Mouse (Mus musculus) thymus, postnatal 4 days (tissue): Measurements from ENCODE around the gene Ptprcap.

Experiments used
- DNase-seq: peaks from one replicate; pipeline ENCODE4 v3.0.0; 2021

Gene Ptprcap

GRCm38 (mm10) chr19:4169810-4170209 is 16.4 kb downstream of the Ptprcap start:
- DNase-seq: no peak

GRCm38 (mm10) chr19:4170723-4171392 is 17.5 kb downstream of the Ptprcap start:
- no peak for DNase-seq

- no peak for DNase-seq
Observed at GRCm38 (mm10) chr19:4171393-4172290, 18.2 kb downstream of the Ptprcap start.

- no peak for DNase-seq
Observed at GRCm38 (mm10) chr19:4172925-4173324, 19.5 kb downstream of the Ptprcap start.

- no peak for DNase-seq
Observed at GRCm38 (mm10) chr19:4175368-4175947, 22.1 kb downstream of the Ptprcap start, which contains the start of gene Carns1. Carns1 (minus strand) TSS chr19:4175479.

GRCm38 (mm10) chr19:4180411-4180810 is 27.0 kb downstream of the Ptprcap start:
- no peak for DNase-seq

GRCm38 (mm10) chr19:4181892-4182291 is 28.5 kb downstream of the Ptprcap start:
- peak; percentile 63 for DNase-seq

GRCm38 (mm10) chr19:4183689-4184088 is 30.3 kb downstream of the Ptprcap start:
- no peak for DNase-seq

GRCm38 (mm10) chr19:4184976-4185975 is 31.9 kb downstream of the Ptprcap start:
- DNase-seq: peak; percentile 87

- DNase-seq: peak; percentile 17
Observed at GRCm38 (mm10) chr19:4187303-4187702, 33.9 kb downstream of the Ptprcap start.

GRCm38 (mm10) chr19:4189051-4189620 is 35.7 kb downstream of the Ptprcap start:
- DNase-seq: peak; percentile 43

GRCm38 (mm10) chr19:4190831-4191334 is 37.5 kb downstream of the Ptprcap start, which contains the start of gene Tbc1d10c:
Tbc1d10c (minus strand) TSS chr19:4191284.
- peak; percentile 87 for DNase-seq

GRCm38 (mm10) chr19:4191528-4192250 is 38.3 kb downstream of the Ptprcap start, which contains the start of gene Ppp1ca:
Ppp1ca (plus strand) TSS chr19:4192065.
- DNase-seq: peak; percentile 100

- DNase-seq: no peak
Observed at GRCm38 (mm10) chr19:4192251-4192985, 39.0 kb downstream of the Ptprcap start.

GRCm38 (mm10) chr19:4193129-4193528 is 39.7 kb downstream of the Ptprcap start:
- no peak for DNase-seq

- no peak for DNase-seq
Observed at GRCm38 (mm10) chr19:4194021-4194724, 40.8 kb downstream of the Ptprcap start.

- DNase-seq: no peak
Observed at GRCm38 (mm10) chr19:4194776-4195650, 41.6 kb downstream of the Ptprcap start.

GRCm38 (mm10) chr19:4196048-4196447 is 42.6 kb downstream of the Ptprcap start:
- no peak for DNase-seq
